Mouse (Mus musculus) bone marrow, adult 2 months (tissue): ENCODE data around the gene Cers2.

ENCODE experiments used
- CTCF ChIP-seq: fragments of 200-500 bp; IDR thresholded peaks from 2 replicates; pipeline ENCODE4 v1.5.1; 2011; ENCODE audit warnings: low read length, control low read depth; ENCODE audit not compliant: control insufficient read depth, insufficient read depth
- POLR2A ChIP-seq: fragments of 200-500 bp; IDR thresholded peaks from 2 replicates; pipeline ENCODE4 v1.6.1; 2011; ENCODE audit warnings: low read depth, mild to moderate bottlenecking, control low read depth, low read length, borderline replicate concordance; ENCODE audit not compliant: control insufficient read depth

- no peak for TF ChIP-seq CTCF
- TF ChIP-seq POLR2A: no peak
Measured at GRCm38 (mm10) chr3:95290156-95290555, 24.4 kb upstream of the Cers2 start.
